Mouse (Mus musculus) cerebellum, adult 2 months (tissue): Measurements from ENCODE around the gene Vps13d.

Source experiments
- CTCF ChIP-seq: fragments of 200-500 bp; IDR thresholded peaks from 2 replicates; pipeline ENCODE4 v1.5.1; 2011; ENCODE audit warnings: low read depth, mild to moderate bottlenecking, control low read depth, low read length, moderate library complexity, borderline replicate concordance; ENCODE audit not compliant: insufficient read depth
- POLR2A ChIP-seq: fragments of 200-500 bp; IDR thresholded peaks from 2 replicates; pipeline ENCODE4 v1.6.1; 2011; ENCODE audit warnings: low read length, control low read depth, borderline replicate concordance; ENCODE audit not compliant: insufficient read depth

- TF ChIP-seq CTCF (no peak), POLR2A (no peak)
Observed at GRCm38 (mm10) chr4:145033392-145033791, 161.4 kb downstream of the Vps13d start.
